Mouse (Mus musculus) 3134 (cell line): ENCODE data around the gene Rasgrp2.
A peak's percentile ranks its signal among the peaks of the same experiment; 100 is the strongest.

Experiments used
- DNase-seq: peaks from one replicate; pipeline ENCODE4 v3.0.0-alpha.2; 2011; ENCODE audit warnings: low spot score; ENCODE audit not compliant: insufficient read length; ENCODE audit errors: extremely low read depth

The Rasgrp2 gene

DNA sequence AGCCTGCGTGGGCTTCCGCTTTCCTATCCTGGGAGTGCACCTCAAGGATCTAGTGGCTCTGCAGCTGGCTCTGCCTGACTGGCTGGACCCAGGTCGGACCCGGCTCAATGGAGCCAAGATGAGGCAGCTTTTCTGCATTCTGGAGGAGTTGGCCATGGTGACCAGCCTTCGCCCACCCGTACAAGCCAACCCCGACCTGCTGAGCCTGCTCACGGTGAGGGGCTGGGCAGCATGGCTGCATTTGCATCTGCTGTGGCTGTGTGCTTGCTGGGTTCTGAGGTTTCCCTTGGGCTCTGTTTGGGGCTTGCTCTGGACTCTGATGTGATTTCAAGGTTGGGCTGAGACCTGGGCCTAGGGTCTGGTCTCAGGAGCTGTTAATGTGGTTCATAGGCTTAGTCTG, 8.0 kb downstream of the Rasgrp2 start:
- no peak for DNase-seq

DNA sequence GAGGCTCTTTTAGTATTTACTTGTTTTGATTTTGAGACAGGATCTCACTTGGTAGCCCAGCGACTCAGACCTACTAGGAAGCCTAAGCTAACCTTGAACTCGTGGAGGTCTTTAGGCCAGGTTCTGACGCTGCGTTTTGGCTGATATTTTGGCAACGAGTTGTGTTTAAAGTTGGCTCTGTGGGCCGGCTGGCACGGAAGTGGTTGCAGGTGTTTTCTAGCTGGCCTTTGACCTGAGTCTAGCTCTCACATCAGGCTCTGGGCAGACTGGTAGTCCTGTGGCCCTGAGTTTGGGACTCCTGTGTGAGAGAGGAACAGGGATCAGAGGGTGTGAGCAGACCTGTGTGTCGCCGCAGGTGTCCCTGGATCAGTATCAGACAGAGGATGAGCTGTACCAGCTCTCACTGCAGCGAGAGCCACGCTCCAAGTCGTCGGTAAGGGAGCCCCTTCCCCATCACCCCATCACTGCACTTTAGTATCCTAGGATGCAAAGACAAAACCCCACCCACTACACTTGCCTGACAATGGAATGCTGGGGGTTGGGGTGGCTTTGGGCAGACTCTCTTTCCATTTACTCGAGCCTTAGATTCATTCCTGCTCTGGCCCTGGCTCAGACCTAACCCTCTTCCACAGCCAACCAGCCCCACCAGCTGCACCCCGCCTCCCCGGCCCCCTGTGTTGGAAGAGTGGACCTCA, 8.8 kb downstream of the Rasgrp2 start:
- DNase-seq = no peak

DNA sequence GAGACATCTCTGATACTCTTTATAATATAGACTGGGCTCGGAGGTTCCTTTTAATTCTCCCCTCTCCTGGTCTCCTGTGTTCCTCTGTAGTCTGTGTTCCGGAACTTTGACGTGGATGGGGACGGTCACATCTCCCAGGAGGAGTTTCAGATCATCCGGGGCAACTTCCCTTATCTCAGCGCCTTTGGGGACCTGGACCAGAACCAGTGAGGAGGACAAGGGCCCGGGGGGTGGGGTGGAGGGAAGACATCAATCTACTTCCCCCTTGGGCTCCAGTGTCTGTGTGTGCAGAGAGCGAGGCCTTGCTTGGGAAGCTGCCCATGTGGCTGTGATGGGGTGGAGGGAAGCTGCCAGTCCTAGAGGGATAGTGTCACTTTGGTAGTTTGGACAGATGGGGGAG, 9.6 kb downstream of the Rasgrp2 start:
- no peak for DNase-seq

DNA sequence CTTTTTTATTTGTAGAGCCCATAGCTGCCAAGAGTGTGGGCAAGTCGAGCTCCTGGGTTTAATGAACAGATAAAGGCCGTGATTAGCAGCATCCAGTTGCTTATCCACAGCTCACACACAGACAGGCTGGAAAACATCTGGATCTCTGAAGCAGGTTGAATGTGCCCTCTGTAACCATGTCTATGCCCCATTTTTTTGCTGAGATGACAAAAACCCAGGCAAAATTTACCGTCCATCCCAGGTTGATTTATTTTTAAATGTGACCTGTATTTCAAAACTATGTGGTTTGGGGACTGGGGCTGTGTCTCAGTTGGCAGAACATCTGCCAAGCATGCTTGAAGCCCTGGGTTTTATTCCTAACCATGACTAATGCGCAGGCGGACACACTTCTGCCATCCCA, 10.0 kb downstream of the Rasgrp2 start:
- peak; percentile 60 for DNase-seq

DNA sequence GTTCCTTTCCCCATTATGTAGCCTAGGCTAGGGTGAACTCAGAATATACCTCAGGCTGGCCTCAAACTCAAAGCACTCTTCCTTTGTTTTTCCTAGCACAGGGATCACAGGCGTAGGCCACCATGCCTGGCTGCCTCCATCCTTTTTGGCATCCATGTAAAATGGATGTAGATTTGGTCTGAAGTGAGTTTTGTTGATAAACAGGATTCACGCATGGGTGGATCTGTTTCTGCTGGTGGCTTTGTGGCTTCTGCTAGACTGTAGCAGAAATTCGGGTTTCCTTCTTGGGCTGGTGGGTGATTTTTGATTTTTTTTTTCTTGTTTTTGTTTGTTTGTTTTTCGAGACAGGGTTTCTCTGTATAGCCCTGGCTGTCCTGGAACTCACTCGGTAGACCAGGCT, 10.8 kb downstream of the Rasgrp2 start:
- no peak for DNase-seq

DNA sequence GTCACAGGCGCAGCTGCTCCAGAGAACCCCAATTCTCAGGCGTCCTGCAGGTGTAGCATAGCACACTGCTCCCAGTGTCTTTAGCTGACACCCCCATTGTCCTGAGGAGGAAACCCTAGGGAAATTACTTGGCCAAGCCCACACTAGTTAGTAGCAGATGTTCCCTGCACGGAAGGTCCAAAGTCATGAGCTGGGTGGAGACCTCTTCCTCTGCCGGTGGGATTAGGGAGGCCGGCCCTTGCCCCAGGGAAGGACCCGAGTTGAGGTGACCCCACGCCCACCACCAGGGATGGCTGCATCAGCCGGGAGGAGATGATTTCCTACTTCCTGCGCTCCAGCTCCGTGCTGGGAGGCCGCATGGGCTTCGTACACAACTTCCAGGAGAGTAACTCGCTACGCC, 13.7 kb downstream of the Rasgrp2 start:
- no peak for DNase-seq

DNA sequence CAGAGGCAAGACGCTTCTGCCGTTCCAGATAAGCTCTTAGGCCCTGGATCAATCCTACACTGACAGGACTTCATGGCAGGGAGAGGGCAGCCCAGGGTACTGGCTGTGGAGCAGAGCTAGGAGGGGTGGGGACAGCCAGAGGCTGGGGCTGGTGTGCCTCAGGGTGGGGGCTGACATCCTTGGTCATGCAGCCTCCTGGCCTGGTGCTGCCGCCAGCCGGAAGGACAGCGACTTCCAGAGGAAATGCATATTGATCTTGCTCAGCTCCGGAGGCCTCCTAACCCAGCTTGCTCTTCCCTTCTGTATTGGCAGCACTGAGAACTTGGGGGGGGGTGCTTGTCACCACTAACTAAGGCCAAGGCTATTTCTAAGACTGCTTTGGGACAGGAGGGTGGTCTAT, 16.3 kb downstream of the Rasgrp2 start:
- DNase-seq = no peak

DNA sequence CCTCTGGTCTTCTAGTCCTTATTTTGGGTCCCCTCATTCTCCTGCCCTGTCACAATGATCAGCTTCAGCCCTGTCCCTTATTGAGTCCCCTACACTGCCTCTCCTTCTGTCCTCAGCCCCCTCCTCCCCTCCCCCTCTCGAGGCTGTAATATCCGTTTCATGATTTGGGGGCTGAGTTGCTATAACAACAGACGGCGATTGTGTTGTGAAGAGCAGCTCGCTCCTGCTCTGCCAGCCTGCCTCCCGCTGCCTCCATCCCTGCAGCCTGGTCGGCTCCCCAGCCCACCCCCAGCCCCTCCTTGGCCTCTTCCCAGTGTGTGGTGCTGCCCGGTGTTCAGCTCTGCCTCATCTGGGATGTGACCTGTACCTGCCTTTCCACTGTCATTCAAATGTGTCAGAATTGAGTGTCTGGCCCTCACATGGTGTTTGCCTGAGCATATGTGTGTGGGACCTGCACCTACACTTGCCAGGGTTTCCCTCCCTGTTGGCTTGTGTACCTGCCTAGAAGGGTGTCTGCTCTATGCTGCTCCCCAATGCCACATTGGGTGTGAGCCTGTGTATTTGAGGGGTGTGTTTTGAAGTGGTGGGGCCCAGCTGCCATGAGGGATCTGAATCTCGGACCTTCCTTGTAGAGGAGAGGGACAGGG, 17.1 kb downstream of the Rasgrp2 start:
- DNase-seq = no peak

DNA sequence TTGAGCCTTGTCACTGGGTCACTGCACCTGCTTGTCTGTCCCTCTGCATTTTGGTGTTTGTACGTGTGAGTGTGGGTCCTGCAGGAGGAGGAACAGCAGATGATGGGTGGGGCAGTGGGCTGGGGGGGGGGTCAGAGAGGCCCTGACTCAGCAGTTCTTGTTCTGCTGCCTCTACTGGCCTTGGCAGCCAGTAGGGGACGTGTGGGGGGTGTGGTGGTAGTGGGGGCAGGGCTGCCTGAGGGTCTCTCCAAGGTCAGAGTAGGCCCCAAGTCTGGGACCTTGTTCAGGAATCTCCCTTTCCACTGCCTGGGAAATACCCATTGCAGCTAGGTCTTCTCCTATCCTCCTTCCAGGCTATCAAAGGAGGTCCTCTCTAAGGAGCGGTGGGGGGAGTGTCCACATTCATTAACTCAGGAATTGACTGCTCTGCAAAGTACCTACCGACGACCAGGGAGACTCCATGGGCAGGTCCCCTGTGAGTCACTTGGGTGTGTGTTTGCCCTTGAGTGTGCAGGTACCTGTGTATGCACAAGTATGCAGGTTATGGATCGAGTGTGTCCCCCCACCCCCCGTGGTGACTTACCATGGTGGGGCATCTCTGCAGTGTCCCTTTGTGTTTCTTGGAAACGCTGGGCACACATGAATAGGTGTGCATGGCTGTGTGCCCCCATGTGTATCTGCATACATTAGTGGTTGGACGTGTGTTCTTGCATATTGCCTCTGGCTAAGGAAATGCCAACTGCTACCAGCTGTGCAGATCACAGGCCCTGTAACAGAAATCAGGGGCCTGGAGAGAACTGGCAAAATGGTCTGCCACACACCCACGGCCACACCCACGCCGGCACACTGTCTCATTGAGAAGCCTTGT, 18.0 kb downstream of the Rasgrp2 start:
- DNase-seq = no peak

DNA sequence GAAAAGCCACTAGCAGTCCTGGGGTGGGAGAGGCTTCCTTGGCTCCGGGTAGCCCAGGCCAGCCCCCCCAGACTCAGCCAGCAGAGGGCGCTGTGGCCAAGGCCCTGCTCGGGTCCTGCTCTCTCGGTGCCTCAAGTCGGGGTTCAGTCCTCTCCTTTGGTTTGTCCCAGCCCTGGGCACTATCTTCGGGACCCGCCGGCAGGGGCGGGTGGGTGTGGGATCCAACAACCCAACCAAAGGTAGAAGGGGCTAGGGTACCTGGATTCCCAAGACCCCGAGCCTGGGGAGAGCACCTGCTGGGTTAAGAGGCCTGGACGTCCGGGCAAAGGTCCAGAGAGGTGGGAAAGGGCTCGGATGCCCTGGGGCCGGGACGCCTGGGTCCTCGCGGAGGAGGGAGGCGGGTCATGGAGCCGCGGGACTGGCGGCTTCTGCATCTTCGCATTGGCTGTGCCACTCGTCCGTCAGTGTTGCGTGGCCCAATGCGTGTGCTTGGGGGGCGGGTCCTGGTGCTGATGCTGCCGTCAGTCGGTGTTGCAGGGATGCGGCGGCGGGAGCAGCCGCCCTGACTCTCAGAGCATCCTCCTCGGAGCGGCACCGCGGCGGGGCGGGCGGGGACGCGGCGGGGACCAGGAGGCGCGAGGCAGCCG, 19.2 kb downstream of the Rasgrp2 start, which contains the start of gene Nrxn2:
Nrxn2 (plus strand) TSS at position 499 of the 647 bp plus-strand sequence.
- peak; percentile 81 for DNase-seq

DNA sequence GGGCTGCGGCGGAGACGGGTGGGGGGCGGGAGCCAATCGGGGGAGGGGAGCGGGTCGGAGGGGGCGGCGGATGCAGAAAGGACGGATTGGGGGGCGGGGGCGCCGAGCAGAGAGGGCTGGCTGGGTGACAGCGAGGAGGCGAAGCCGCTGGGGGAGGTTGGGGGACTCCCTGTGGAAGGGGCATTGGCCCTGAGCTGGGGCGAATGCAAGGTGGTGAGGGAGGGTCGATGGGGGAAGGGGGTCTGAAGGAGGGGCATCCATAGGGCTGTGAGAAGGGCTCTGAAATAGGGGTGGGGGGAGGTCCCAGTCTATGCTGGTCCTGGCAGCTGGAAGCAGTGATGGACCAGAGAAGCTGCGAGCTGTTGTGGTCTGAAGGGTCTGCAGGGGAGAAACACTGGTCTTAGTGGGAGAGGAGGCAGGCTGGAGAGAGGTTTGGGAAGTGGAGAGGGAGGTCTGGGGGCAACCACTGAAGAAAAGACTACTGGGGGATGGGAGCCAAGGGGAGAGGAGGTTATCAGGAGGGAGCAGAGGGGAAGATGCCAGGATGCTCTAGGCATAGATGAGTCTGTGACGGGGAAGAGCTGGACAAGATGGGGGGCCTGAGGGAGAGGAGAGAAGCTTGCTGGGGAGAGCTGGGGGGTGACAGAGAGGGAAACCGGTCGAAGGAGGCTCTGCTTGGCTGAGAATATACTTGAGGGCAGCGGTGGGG, 20.0 kb downstream of the Rasgrp2 start:
- DNase-seq = no peak

DNA sequence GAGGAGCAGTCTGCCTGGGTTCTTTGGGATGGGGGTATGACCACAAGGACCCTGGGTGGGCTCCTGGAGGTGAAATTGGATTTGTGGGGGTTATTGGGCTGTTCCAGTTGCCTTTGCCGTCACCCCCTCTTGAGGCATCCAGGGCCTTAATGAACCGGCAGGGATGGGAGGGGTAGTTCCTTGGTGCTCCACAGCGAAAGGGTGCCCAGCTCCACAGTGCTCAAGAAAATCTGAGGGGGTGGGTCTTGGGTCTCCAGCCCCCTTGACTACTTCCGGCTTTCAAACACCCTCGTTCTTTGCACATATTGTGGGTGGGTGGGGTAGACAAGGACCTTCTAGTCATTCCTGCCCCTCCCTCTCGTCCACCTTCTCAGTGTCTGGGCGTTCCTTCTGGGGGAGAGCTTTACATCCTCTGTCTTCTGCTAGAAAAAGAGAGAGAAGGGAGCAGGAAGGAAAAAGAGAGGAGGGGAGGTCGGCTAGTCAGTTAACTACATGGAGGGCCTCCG, 20.7 kb downstream of the Rasgrp2 start:
- no peak for DNase-seq

DNA sequence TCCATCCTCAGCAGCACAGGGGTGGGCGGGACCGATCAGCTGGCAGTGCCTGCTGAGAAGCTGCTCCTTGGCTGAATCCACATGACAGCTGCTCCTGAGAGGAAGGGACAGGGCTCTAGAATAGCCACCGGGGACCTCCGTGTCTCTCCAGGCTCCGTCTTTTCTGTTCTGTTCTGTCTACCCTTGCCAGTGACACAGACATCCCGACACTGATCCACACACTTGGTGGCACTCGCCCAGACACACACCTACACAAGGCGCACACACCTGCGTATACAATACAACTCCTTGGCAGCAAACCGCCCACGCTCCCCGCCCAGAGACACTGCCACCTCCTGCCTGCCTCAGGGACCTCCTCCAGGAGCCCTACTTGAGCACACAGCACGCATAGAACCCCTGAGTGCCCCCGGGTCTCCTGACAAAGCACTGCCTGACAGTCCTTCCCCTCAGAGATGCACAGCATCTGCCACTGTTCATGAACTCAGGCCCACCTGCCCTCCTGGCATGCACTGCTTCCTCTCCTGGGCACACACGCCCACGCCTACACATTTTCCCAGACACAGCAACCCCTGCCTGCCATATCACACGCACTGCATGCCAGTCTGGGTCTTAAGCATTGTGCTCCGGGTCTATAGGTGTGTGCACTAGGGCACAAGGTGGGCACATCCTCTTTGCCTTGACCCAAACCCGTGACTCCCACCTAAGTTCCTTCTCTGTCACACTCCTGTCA, 21.5 kb downstream of the Rasgrp2 start:
- no peak for DNase-seq

DNA sequence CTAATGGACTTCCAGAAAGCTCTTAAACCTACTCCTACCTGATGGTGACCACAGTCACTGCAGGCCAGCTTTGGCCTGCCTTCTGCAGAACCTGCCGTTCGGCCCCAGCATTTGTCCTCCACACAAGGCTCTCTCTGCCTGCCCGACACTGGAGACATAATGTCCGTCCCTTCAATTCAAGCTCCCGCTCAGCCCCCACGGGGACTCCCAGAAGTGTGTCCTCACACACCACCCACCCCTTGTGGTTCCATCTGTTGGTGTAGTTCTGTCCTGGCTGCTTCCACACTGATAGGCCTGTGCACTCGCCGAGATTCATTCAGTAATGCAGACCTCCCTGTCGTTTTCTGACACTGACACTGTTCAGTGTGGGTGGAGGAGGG, 22.1 kb downstream of the Rasgrp2 start:
- DNase-seq = no peak

DNA sequence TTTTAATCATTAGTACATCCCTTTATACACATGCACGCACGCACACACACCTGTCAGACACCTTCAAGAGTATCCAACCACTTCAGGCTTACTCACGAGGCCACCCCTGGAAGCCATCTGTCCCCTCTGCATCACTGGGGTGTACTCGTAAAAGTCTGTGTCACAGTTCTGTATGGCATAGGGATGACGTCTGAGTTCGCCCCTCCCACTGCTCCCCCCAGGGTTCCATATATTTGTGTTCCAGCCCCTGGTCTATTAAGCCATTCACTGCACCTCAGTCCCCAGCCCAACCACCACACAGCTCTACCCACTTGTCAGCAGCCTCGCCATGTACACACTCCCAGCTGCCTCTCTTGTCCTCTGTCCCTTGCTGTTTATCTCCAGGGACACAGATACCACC, 22.9 kb downstream of the Rasgrp2 start:
- no peak for DNase-seq

DNA sequence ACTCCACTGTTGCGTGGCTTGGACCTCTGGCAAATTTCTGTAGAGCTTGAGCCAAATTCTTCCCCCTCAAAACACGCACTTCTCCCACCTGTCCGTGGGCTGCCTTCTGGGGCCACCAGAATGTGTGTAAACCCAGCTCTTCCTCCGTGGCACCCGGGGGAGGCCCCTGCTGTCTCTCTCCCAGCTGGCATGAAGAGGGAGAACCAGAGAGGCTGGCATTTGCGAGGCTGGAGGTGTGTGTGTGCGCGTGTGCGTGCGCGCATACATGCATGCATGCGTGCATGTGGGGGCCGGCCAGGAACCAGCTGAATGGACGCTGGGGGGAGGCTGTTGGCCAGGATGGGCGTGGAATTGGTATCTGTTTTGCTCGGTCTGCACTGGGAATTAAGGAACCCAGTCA, 24.1 kb downstream of the Rasgrp2 start:
- DNase-seq = no peak

DNA sequence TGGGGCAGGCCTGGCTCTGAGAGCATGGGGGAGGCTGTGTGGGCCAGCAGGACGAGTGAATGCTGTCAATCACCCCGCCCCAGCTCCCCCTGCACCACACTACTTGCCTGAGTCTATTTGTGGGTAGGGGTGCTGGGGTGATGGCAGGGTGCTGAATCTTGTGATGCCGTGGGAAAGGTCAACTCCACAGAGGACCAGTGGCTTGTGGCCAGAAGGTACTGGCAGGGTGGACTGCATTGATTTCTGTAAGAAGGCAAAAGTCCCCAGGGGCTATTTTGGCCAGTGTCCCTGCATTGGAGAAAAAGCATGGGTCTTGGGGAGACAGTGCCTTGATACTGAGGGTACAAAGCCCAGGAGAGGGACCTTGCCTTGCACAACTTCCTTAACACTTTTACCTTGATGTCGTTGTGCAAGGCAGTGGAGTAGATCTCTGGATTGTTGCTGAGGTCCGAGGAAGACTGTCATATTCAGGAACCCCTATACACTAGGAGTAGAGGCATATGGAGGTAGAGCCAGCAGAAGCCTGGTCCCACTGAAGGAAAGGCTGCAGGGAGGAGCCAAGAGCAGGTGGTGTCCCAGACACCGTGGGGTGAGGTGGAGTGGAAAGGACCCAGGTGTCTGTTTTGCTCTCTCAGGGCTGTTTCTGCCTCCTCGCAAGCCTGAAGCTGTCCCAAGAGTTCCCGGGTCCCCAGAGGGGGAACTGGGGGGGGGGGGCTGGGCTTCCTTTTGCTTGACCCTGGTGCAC, 25.2 kb downstream of the Rasgrp2 start:
- DNase-seq = no peak

DNA sequence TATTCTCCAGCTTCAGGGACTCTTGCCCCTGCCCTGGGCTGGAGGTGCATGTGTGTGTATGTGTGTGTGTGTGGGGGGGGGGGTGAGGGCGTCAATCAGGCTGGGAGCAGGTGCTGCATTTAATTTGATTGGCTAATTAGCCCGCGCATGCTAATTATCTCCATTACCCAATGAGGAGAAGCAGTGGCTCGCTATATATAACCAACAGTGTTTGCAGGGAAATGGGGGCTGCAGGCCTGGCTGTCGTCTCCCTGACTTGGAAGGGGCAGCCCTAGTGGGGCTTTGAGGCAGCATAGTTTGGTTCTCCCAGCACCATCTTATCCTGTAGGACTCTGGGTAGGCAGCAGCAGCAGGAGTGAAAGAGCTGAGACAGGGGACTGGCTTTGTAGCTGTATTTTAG, 26.5 kb downstream of the Rasgrp2 start:
- DNase-seq = no peak
